Mouse (Mus musculus) heart, embryonic 10.5 days (tissue): ENCODE measurements around the gene Lmbr1l. TPM values are rescaled to one million over a fixed set of nuclear protein-coding genes. Genes with fewer than 3 reads are reported as not detected.

Source experiments
- DNase-seq: peaks from one replicate; pipeline ENCODE4 v3.0.0-alpha.2; 2017; ENCODE audit warnings: low spot score
- H3K27ac ChIP-seq: fragments of 300-500 bp; sonication (generic); 2 replicates; pipeline ENCODE4 v1.5.1; 2016; ENCODE audit warnings: mild to moderate bottlenecking
- H3K27me3 ChIP-seq: fragments of 300-500 bp; sonication (generic); 2 replicates; pipeline ENCODE4 v1.6.1; 2016; ENCODE audit warnings: mild to moderate bottlenecking; ENCODE audit not compliant: poor library complexity, insufficient read depth, severe bottlenecking
- H3K36me3 ChIP-seq: fragments of 300-500 bp; sonication (generic); 2 replicates; pipeline ENCODE4 v1.6.1; 2016; ENCODE audit warnings: mild to moderate bottlenecking, moderate library complexity
- H3K4me1 ChIP-seq: fragments of 300-500 bp; sonication (generic); 2 replicates; pipeline ENCODE4 v1.6.1; 2016; ENCODE audit warnings: mild to moderate bottlenecking
- H3K4me3 ChIP-seq: fragments of 300-500 bp; sonication (generic); 2 replicates; pipeline ENCODE4 v1.5.1; 2016; ENCODE audit warnings: mild to moderate bottlenecking, moderate library complexity
- H3K9me3 ChIP-seq: fragments of 300-500 bp; sonication (generic); 2 replicates; pipeline ENCODE4 v1.6.1; 2016; ENCODE audit warnings: mild to moderate bottlenecking, moderate library complexity
- WGBS: fragments of 180-500 bp; shearing (Covaris S2); methylation state at CpG from one replicate; pipeline ENCODE4 v1.1.7; 2016; 5-methylcytosine and 5-hydroxymethylcytosine counted together
- polyA plus RNA-seq: library from polyadenylated mRNA; unstranded; fragments of >200 nt; fragmentation: Nextera tagmentation; extraction: Ambion mirVana; gene quantifications from 2 replicates; pipeline ENCODE4 v1.2.1, GENCODE M21; 2016

Lmbr1l gene
- 14.9 and 20.2 TPM in 2 replicates for polyA plus RNA-seq

DNA sequence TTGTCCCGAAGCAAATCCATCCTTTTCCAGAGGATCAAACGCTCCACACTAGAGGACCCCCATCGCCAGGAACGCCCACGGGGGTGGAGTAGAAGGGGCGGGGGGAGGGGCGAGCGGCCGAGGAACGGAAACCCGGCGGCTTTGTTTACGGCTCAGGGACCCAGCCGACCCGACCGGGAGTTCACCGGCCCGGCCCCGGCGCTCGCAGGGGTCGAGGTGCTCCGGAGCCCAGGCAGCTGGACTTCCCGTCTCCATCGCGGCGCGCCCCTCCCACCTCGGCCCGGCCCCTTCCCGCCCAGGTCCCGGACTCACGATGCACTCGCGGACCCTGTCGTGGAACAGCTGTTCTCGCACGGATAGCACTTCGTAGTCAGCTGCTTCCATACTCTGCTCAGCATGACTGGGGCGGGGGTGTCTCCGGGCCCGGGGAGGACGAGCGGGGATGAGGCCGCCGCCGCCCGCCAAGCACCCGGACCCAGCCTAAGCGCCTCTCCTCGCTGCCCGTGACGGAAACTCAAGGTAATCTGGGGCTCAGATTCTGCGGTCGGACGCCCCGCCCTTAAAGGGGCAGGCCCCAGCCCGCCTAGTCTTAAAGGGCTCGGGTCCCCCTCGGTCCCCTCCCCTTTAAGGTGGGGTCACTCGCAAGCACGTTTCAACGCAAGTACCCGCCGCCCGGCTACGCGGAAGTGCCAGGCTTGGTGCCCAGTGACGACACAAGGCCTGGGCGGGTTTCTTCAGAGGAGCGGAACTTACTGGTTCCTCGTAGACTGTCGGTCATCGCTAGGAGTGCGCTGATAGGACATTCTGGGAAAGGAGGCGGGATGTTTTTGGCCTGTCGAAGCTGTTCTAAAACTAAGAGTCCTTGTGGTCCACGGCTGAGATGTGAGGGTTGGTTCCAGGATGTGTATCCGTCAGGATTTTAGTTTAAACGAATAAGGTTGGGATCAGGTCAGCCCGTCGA is at the start of gene Lmbr1l:
Gene Lmbr1l, minus strand, starts transcription at position 694 of the 961 bp plus-strand sequence.
- peak; percentile 100 for DNase-seq
- Histone ChIP-seq H3K4me1 (peaks cover 19% of the 10 kb centered on the region), H3K27me3 (no peaks in the 10 kb centered on the region), H3K9me3 (no peaks in the 10 kb centered on the region), H3K27ac (peak within 1 kb of the TSS; percentile 95), H3K36me3 (peaks cover 23% of the 10 kb centered on the region), H3K4me3 (peak within 1 kb of the TSS; percentile 99)
- under 1% methylated on average over 82 of the region's 82 CpGs for WGBS

DNA sequence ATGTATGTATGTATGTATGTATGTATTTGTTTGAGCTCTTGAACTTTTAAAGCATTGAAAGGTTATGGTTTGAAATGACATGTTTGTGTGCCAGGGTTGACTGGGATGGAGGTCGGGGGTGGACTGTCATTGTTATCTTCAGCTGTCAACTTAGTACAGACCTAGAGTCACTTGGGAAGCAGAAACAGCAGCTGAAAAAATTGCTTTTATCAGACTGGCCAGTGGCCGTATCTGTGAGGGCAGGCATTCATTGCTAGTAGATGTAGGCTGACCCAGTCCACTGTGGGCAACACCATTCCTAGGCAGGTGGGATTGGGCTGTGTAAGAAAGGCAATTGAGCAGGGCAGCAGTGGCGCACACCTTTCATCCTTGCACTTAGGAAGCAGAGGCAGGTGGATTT is 41.5 kb upstream of the Lmbr1l start:
- Histone ChIP-seq H3K36me3 (no peaks in the 10 kb centered on the region), H3K27ac (no peak overlapping the region), H3K4me1 (peaks cover 8% of the 10 kb centered on the region), H3K27me3 (no peaks in the 10 kb centered on the region), H3K4me3 (no peak overlapping the region), H3K9me3 (no peaks in the 10 kb centered on the region)
- 44% methylated on average over 3 of the region's 3 CpGs for WGBS
- DNase-seq: no peak

- Histone ChIP-seq H3K36me3 (no peaks in the 10 kb centered on the region), H3K9me3 (no peaks in the 10 kb centered on the region), H3K27me3 (no peaks in the 10 kb centered on the region), H3K27ac (no peak overlapping the region), H3K4me1 (peaks cover 12% of the 10 kb centered on the region), H3K4me3 (no peak overlapping the region)
- 88% methylated on average over 4 of the region's 4 CpGs for WGBS
- no peak for DNase-seq
Observed at GRCm38 (mm10) chr15:98958901-98959420, 40.9 kb upstream of the Lmbr1l start.

GRCm38 (mm10) chr15:98957475-98957874 is 39.4 kb upstream of the Lmbr1l start:
- 85% methylated on average over 5 of the region's 5 CpGs for WGBS
- H3K36me3 ChIP-seq: no peaks in the 10 kb centered on the region
- no peaks in the 10 kb centered on the region for H3K27me3 ChIP-seq
- H3K4me1 ChIP-seq: peaks cover 17% of the 10 kb centered on the region
- H3K9me3 ChIP-seq: no peaks in the 10 kb centered on the region
- no peak overlapping the region for H3K4me3 ChIP-seq
- no peak overlapping the region for H3K27ac ChIP-seq
- DNase-seq: no peak

GRCm38 (mm10) chr15:98956000-98956399 is 38.0 kb upstream of the Lmbr1l start:
- Histone ChIP-seq H3K4me1 (peaks cover 22% of the 10 kb centered on the region), H3K27ac (no peak overlapping the region), H3K4me3 (no peak overlapping the region), H3K9me3 (no peaks in the 10 kb centered on the region), H3K27me3 (no peaks in the 10 kb centered on the region), H3K36me3 (peaks cover 5% of the 10 kb centered on the region)
- WGBS: 93% methylated on average over 4 of the region's 4 CpGs
- no peak for DNase-seq

- Histone ChIP-seq H3K9me3 (no peaks in the 10 kb centered on the region), H3K4me3 (peak overlapping the region; percentile 45; the same call in 1 of the 2 replicates), H3K4me1 (peaks cover 22% of the 10 kb centered on the region), H3K27me3 (no peaks in the 10 kb centered on the region), H3K36me3 (peaks cover 7% of the 10 kb centered on the region), H3K27ac (peak overlapping the region; percentile 91)
- DNase-seq: no peak
- WGBS: 82% methylated on average over 4 of the region's 4 CpGs
Observed at GRCm38 (mm10) chr15:98955324-98955723, 37.3 kb upstream of the Lmbr1l start.

- H3K27me3 ChIP-seq: no peaks in the 10 kb centered on the region
- H3K9me3 ChIP-seq: no peaks in the 10 kb centered on the region
- no peak for DNase-seq
- WGBS: 24% methylated on average over 14 of the region's 14 CpGs
- peaks cover 22% of the 10 kb centered on the region for H3K4me1 ChIP-seq
- H3K27ac ChIP-seq: peak overlapping the region; percentile 91
- H3K36me3 ChIP-seq: peaks cover 9% of the 10 kb centered on the region
- peak overlapping the region; percentile 84 for H3K4me3 ChIP-seq
Observed at GRCm38 (mm10) chr15:98954425-98955253, 36.6 kb upstream of the Lmbr1l start.

DNA sequence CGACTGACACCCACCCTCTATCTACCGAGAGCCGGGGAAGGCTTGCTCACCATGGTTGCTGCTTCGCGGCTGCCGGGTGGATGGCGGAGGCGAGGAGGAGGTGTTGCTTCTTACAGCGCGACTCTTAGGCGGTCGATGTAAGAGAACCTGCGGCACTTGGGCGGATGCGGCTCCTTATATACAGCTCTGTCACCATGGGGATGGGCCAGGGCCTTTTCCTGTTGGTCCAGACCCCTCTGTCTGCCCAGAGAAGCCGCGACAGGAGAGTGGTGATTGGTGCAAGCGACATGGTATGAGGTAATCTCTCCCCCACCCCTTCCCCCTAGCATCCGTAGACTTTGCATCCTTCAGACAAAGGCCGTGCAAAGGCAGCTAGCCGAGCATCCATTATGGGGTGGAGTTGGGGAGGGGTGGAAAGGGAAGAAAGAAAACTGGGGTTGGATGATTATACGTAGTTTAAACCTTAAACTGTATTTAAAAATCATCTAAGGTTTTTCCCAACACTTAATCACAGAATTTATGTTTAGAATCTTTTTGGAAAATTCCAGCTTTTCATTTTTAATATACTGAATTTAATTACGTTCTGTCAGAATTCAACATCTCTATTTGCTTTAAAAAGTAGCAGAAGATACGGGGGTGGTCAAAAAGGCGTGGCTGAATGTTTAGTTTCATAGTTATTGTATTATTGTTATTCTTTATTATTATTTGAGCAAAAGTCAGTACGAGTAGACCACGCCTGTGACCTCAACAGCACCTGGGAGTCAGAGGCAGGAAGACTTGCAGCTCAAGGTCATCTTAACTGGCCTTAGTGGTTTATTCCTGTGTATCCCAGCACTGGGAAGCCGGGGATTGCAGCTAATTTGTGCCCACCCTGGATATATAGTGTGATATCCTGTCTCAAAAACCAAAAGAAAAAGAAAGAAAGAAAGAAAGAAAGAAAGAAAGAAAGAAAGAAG is 35.6 kb upstream of the Lmbr1l start, which contains the start of the genes Gm49450 and Tuba1a:
Gene Gm49450, minus strand, starts transcription at position 151 of the 956 bp plus-strand sequence.
Gene Tuba1a, minus strand, starts transcription at position 303 of the 956 bp plus-strand sequence.
- 8% methylated on average over 28 of the region's 28 CpGs for WGBS
- peaks cover 14% of the 10 kb centered on the region for H3K36me3 ChIP-seq
- DNase-seq: peak; percentile 99
- H3K27me3 ChIP-seq: no peaks in the 10 kb centered on the region
- H3K9me3 ChIP-seq: no peaks in the 10 kb centered on the region
- H3K4me1 ChIP-seq: peaks cover 22% of the 10 kb centered on the region
- H3K4me3 ChIP-seq: peak within 1 kb of the TSS; percentile 84
- peak within 1 kb of the TSS; percentile 91 for H3K27ac ChIP-seq

DNA sequence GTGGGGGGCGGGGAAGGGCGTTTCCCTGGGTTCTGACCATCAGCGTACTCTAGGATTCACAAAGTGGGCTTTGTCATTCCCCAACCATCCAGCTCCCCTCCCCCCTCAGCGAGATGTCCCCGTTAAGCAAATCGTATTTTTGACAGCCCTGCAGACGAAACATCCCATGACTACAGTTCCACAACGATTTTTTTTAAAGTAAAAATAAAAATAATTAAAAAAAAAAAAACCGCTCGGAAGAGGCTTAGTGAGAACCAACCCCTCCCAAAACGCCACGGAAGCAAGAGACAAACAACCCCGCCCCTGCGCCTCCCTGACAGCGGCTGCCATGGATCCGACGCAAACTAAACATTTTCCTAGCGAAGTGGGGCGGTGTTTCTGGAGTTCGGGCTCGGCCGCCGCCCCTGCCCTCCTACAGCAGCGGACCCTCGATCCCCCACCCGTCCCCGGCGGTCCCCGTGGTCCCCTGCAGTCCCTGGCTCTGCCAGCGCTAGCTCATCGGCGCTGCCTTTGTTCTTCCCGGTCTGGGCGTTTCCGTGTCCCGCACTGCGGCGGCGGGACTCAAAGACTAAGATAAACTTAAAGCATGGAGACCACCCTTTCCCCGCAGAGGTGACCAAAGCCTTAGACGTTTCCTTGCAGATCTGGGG is 34.8 kb upstream of the Lmbr1l start:
- Histone ChIP-seq H3K27me3 (no peaks in the 10 kb centered on the region), H3K4me1 (peaks cover 24% of the 10 kb centered on the region), H3K4me3 (peak overlapping the region; percentile 84), H3K36me3 (peaks cover 14% of the 10 kb centered on the region), H3K27ac (peak overlapping the region; percentile 91), H3K9me3 (no peaks in the 10 kb centered on the region)
- DNase-seq: peak; percentile 84
- under 1% methylated on average over 41 of the region's 41 CpGs for WGBS

DNA sequence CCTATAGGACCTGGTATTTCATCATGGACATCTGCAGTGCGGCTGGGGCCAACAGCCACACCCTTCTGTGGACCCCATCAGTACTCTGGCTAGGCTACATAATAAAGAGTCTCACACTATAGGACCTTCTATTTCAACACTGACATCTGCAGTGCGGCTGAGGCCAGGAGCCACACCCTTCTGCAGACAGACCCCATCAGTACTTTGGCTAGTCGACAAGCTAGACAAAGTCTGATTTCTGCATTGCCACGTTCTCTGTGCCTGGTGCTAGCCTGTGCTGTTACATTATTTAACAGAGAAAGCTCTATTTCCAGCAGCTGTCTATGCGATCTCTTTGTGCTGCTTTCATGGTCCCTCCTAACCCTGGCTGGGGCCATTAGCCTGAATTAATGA is 34.0 kb upstream of the Lmbr1l start:
- whole genome bisulfite sequencing: 38% methylated on average over 5 of the region's 5 CpGs
- peaks cover 14% of the 10 kb centered on the region for H3K36me3 ChIP-seq
- no peaks in the 10 kb centered on the region for H3K9me3 ChIP-seq
- no peaks in the 10 kb centered on the region for H3K27me3 ChIP-seq
- H3K27ac ChIP-seq: peak overlapping the region; percentile 91
- no peak for DNase-seq
- H3K4me1 ChIP-seq: peaks cover 25% of the 10 kb centered on the region
- H3K4me3 ChIP-seq: peak overlapping the region; percentile 84
